Mouse (Mus musculus) C2C12 (cell line): ENCODE measurements around the gene Tmprss6.

ENCODE experiments used
- CTCF ChIP-seq: IDR thresholded peaks from one replicate; pipeline ENCODE4 v1.5.1; 2011; ENCODE audit not compliant: control insufficient read depth, insufficient read depth, insufficient read length
- USF1 ChIP-seq: IDR thresholded peaks from one replicate; pipeline ENCODE4 v1.6.1; 2011; ENCODE audit warnings: low read depth, mild to moderate bottlenecking, control low read depth, moderate library complexity

DNA sequence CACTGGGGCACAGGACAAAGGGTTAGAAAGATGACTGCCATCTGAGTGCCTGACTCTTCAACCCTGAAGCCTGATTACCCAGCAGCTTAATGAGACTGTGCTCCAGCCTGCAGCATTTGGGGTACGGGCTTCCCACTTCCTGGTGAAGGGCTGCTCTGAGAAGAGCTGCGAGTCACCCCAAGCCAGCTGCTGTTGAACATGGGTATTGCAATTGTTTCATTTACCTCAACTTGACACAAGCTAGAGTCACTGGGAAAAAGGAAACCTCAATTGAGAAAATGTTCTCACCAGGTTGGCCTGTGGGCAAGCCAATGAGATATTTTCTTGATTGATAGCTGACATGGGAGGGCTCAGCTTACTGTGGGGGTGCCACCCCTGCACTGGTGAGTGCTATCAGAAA, 5.5 kb downstream of the Tmprss6 start:
- TF ChIP-seq CTCF (no peak), USF1 (no peak)
